Mouse (Mus musculus): ENCODE results near the gene Cep63. TPM values are rescaled to one million over a fixed set of nuclear protein-coding genes. Genes with fewer than 3 reads are reported as not detected.

The Cep63 gene
- polyA plus RNA-seq, 1 experiment: 6.1 TPM

DNA sequence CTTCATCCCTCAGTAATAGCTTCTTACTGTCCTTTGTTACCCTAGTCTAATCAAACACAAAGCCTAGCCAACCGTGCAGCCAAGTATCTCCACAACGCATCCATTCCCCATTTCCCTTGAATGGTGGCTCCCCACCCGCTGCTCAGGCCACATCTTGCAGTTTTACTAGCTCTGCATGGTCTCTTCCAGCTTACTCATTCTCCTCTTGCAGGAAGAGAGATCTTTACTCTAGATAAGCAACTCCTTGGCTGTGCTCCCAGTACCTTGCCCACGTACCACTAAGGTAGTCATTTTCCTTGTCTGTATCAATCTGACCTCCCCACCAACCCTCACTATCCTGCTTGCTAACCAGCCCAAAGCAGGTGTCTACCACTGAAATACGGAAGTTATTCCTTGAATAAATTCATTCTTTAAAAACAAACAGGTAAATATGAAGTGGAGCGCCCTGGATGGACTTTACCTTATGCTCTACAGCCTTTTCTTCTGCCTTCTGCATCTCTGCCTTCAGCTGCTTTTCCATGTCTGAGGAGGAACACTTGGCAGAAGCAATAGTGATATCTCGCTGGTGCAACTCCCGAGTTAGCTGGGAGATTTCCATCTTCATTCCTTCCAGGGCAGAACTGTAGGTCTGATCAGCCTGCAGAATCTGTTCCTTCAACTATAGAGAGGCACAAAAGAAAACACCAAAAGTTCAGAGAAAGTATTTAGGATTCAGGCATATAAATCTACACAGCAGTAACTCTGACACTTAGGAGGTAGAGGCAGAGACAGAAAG is 30.5 kb downstream of the Cep63 start:
- no peak for DNase-seq
- 91% methylated on average over 8 of the region's 8 CpGs for WGBS
- no peaks in the 10 kb centered on the region for H3K27me3 ChIP-seq (ENCODE audit: control insufficient read depth, insufficient read depth, low read length)
- peaks cover 34% of the 10 kb centered on the region for H3K36me3 ChIP-seq (ENCODE audit: control insufficient read depth, insufficient read depth, low read length)
- no peak for TF ChIP-seq CTCF (IDR thresholded peaks at IDR 0.05; ENCODE audit: borderline replicate concordance, control insufficient read depth, extremely low read depth, insufficient read depth, low read length, poor library complexity)
- TF ChIP-seq POLR2A (IDR thresholded peaks at IDR 0.05; ENCODE audit: control insufficient read depth, extremely low read depth, insufficient read depth, low read length, poor library complexity): no peak
- no peaks in the 10 kb centered on the region for H3K4me1 ChIP-seq (replicated peaks; ENCODE audit: control insufficient read depth, insufficient read depth, low read length)
- H3K4me3 ChIP-seq (ENCODE audit: control insufficient read depth, insufficient read depth, low read length): no peak overlapping the region
- no peak overlapping the region for H3K27ac ChIP-seq (ENCODE audit: control insufficient read depth, insufficient read depth, low read length)

DNA sequence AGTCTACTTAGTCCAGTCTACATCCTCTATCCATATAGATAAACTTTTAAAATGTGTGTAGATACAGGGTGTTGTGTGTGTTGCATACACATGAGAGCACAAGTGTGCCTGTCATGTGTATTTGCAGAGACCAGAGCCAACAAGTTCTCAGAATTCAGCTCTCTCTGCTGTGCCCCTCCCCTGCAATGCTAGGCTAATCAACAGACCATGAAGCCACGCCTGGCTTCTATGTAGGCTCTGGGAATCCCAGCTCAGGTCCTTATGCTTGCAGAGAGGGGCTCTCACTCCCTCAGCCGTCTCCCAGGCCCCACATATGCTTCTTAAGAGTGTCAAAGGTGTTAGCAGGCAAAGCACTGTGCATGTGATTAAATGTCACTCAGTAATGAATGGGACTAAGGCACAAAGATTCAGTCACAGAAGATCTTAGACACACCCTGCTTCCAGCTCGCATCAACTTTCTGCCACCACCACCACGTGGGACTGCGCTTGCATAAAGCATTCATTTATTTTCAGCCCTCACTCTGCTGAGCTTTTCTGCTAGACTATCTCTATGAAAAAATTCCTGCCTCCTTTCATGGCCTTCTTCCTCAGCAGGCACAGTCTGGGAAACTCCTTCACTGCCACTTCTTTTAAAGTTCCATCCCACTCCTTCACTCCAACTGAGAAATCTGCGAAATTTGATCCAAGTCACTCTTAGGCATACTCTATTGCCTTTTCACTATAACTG is 31.5 kb downstream of the Cep63 start:
- Histone ChIP-seq H3K36me3 (ENCODE audit: control insufficient read depth, insufficient read depth, low read length) (peaks cover 29% of the 10 kb centered on the region), H3K4me1 (replicated peaks; ENCODE audit: control insufficient read depth, insufficient read depth, low read length) (no peaks in the 10 kb centered on the region), H3K27me3 (ENCODE audit: control insufficient read depth, insufficient read depth, low read length) (no peaks in the 10 kb centered on the region), H3K4me3 (ENCODE audit: control insufficient read depth, insufficient read depth, low read length) (no peak overlapping the region), H3K27ac (ENCODE audit: control insufficient read depth, insufficient read depth, low read length) (no peak overlapping the region)
- no peak for DNase-seq
- WGBS: 91% methylated on average over 6 of the region's 6 CpGs
- TF ChIP-seq CTCF (IDR thresholded peaks at IDR 0.05; ENCODE audit: borderline replicate concordance, control insufficient read depth, extremely low read depth, insufficient read depth, low read length, poor library complexity): no peak
- TF ChIP-seq POLR2A (IDR thresholded peaks at IDR 0.05; ENCODE audit: control insufficient read depth, extremely low read depth, insufficient read depth, low read length, poor library complexity): no peak

GRCm38 (mm10) chr9:102587347-102587746 is 39.0 kb downstream of the Cep63 start:
- Histone ChIP-seq H3K27me3 (ENCODE audit: control insufficient read depth, insufficient read depth, low read length) (no peaks in the 10 kb centered on the region), H3K36me3 (ENCODE audit: control insufficient read depth, insufficient read depth, low read length) (peaks cover 7% of the 10 kb centered on the region), H3K4me1 (replicated peaks; ENCODE audit: control insufficient read depth, insufficient read depth, low read length) (no peaks in the 10 kb centered on the region), H3K27ac (ENCODE audit: control insufficient read depth, insufficient read depth, low read length) (no peak overlapping the region), H3K4me3 (ENCODE audit: control insufficient read depth, insufficient read depth, low read length) (no peak overlapping the region)
- WGBS: 95% methylated on average over 5 of the region's 5 CpGs
- no peak for TF ChIP-seq CTCF (IDR thresholded peaks at IDR 0.05; ENCODE audit: borderline replicate concordance, control insufficient read depth, extremely low read depth, insufficient read depth, low read length, poor library complexity)
- TF ChIP-seq POLR2A (IDR thresholded peaks at IDR 0.05; ENCODE audit: control insufficient read depth, extremely low read depth, insufficient read depth, low read length, poor library complexity): no peak
- DNase-seq: no peak

DNA sequence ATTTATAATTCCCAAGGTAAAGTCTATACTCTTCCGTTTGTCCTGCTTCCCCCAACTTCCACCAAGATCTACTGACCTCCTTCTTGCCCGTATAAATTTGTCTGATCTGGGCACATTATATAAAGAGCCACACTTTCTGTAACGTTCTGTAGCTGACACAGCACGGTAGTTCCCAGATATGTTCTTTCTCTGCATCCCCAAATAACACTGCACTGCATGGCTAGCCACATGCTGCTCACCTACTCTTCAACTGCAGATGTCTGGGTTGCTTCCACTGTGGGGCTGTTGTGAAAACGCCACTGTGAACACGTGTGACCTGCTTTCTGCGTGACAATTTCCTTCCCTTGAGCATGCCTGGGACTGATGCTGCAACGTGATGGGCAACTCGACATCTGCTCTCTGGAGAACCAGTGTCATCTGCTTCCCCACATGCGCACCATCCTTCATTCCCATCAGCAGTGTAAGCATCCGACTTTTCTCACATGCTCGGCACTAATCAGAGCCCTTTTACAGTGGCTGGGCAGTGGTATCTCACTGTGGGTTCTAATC is 44.3 kb downstream of the Cep63 start:
- no peak overlapping the region for H3K4me3 ChIP-seq (ENCODE audit: control insufficient read depth, insufficient read depth, low read length)
- WGBS: 91% methylated on average over 12 of the region's 12 CpGs
- TF ChIP-seq CTCF (IDR thresholded peaks at IDR 0.05; ENCODE audit: borderline replicate concordance, control insufficient read depth, extremely low read depth, insufficient read depth, low read length, poor library complexity) (no peak), POLR2A (IDR thresholded peaks at IDR 0.05; ENCODE audit: control insufficient read depth, extremely low read depth, insufficient read depth, low read length, poor library complexity) (no peak)
- peaks cover 7% of the 10 kb centered on the region for H3K36me3 ChIP-seq (ENCODE audit: control insufficient read depth, insufficient read depth, low read length)
- no peak overlapping the region for H3K27ac ChIP-seq (ENCODE audit: control insufficient read depth, insufficient read depth, low read length)
- no peak for DNase-seq
- no peaks in the 10 kb centered on the region for H3K27me3 ChIP-seq (ENCODE audit: control insufficient read depth, insufficient read depth, low read length)
- H3K4me1 ChIP-seq (replicated peaks; ENCODE audit: control insufficient read depth, insufficient read depth, low read length): peaks cover 5% of the 10 kb centered on the region

DNA sequence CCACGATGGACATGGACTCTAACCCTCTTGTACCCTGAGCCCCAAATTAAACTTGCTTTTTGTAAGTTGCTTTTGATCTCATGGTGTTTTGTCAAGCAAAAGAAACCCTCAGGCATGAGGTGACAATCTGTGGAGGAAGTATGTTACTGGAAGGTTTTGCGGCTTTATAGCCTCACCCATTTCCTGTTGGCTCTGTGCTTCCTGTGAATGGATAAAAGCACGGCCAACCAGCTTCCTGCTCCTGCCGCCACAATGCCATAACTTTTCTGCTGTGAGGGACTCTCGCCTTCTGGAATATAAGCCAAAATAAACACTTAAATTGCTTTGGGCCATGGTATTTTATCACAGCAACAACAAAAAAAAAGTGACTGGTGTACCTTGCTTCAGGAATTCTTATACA is 48.9 kb downstream of the Cep63 start:
- no peak for DNase-seq
- Histone ChIP-seq H3K27ac (ENCODE audit: control insufficient read depth, insufficient read depth, low read length) (no peak overlapping the region), H3K4me3 (ENCODE audit: control insufficient read depth, insufficient read depth, low read length) (no peak overlapping the region), H3K27me3 (ENCODE audit: control insufficient read depth, insufficient read depth, low read length) (no peaks in the 10 kb centered on the region), H3K36me3 (ENCODE audit: control insufficient read depth, insufficient read depth, low read length) (no peaks in the 10 kb centered on the region), H3K4me1 (replicated peaks; ENCODE audit: control insufficient read depth, insufficient read depth, low read length) (peaks cover 5% of the 10 kb centered on the region)
- TF ChIP-seq CTCF (IDR thresholded peaks at IDR 0.05; ENCODE audit: borderline replicate concordance, control insufficient read depth, extremely low read depth, insufficient read depth, low read length, poor library complexity) (no peak), POLR2A (IDR thresholded peaks at IDR 0.05; ENCODE audit: control insufficient read depth, extremely low read depth, insufficient read depth, low read length, poor library complexity) (no peak)
- 15% methylated on average over 5 of the region's 5 CpGs for WGBS

- WGBS: 76% methylated on average over 5 of the region's 5 CpGs
- Histone ChIP-seq H3K27me3 (ENCODE audit: control insufficient read depth, insufficient read depth, low read length) (no peaks in the 10 kb centered on the region), H3K27ac (ENCODE audit: control insufficient read depth, insufficient read depth, low read length) (no peak overlapping the region), H3K4me1 (replicated peaks; ENCODE audit: control insufficient read depth, insufficient read depth, low read length) (peaks cover 5% of the 10 kb centered on the region), H3K36me3 (ENCODE audit: control insufficient read depth, insufficient read depth, low read length) (no peaks in the 10 kb centered on the region), H3K4me3 (ENCODE audit: control insufficient read depth, insufficient read depth, low read length) (no peak overlapping the region)
- DNase-seq: no peak
- no peak for TF ChIP-seq POLR2A (IDR thresholded peaks at IDR 0.05; ENCODE audit: control insufficient read depth, extremely low read depth, insufficient read depth, low read length, poor library complexity)
Measured at GRCm38 (mm10) chr9:102572888-102573287, 53.4 kb downstream of the Cep63 start.
